Comparison of ENCODE assay signal across 12 mouse cellular contexts in the genomic region with DNA sequence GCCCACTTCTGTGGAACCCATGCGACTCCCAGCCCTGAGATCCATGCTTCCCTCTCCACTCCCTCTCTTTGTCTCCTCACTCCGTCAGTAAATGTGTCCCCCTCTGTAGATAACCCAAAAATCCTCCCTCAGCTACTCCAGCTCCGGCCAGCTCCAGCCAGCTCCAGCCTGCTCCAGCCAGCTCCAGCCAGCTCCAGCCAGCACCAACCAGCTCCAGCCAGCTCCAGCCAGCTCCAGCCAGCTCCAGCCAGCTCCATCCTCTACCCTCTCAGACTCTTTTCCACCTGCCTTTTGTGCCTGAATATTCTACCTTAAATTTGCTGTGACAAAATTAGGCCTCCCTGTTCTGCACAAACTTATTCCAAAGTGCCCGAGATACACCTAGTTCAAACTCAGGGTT.
"Had no signal": no experiment of that assay in that cellular context is flagged by ENCODE, and none has a peak within 500 bp of the region (broad histone marks: within the 10 kb centered on the region; RNA-seq: fewer than 3 reads in every experiment).

No protein-coding gene starts in this region.

- H3K27ac ChIP-seq: layer of hippocampus, adult 2 months; limb, embryonic 13.5 days; liver, embryonic 14.5 days; midbrain, embryonic 15.5 days; neural tube, embryonic 12.5 days had no signal

- H3K4me2 ChIP-seq: limb, embryonic 13.5 days; midbrain, embryonic 15.5 days; neural tube, embryonic 12.5 days had no signal

- H3K9ac ChIP-seq: limb, embryonic 13.5 days; liver, embryonic 14.5 days; midbrain, embryonic 15.5 days; neural tube, embryonic 12.5 days had no signal

- H3K36me3 ChIP-seq: limb, embryonic 13.5 days; midbrain, embryonic 15.5 days; neural tube, embryonic 12.5 days had no signal

- ATAC-seq: midbrain, embryonic 15.5 days had no signal

- H3K4me3 ChIP-seq: layer of hippocampus, adult 2 months; limb, embryonic 13.5 days; midbrain, embryonic 15.5 days; neural tube, embryonic 12.5 days had no signal

- DNase-seq: kidney, postnatal 10 days; kidney, postnatal 4 days; lung, adult 18-20 months; lung, postnatal 36 days; right cerebral cortex, postnatal 14 days; thymus, adult 18-20 months; thymus, postnatal 14 days had no signal

- H3K27me3 ChIP-seq: midbrain, embryonic 15.5 days had no signal

- H3K9me3 ChIP-seq: limb, embryonic 13.5 days; midbrain, embryonic 15.5 days; neural tube, embryonic 12.5 days had no signal
